Mouse (Mus musculus): ENCODE data around the gene Spsb3. TPM values are rescaled to one million over a fixed set of nuclear protein-coding genes. Genes with fewer than 3 reads are reported as not detected.

The Spsb3 gene
- polyA plus RNA-seq, 1 experiment, result 76.4 TPM

DNA sequence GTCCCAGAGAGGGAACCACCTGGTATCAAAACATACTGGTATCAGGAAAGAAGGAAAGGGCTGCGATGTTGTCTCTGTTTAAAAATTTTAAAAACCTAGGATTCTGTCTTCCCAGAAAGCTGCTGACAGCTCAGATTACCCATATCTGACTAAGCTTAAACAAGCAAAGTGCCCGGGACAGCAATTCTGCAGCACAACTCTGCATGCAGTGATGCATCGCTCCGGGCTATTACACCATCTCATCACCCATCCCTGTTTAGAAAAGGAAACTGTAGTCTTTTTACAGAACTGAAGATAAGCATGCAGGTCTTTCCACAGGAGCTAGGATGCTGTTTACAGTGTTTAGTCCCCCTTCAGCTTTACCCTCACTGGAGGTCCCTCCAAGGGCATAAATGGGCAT lies 48.5 kb downstream of the Spsb3 start:
- no peak for TF ChIP-seq POLR2A (IDR thresholded peaks at IDR 0.05; ENCODE audit: borderline replicate concordance, extremely low read depth, low read depth, low read length)
- no peak for DNase-seq
- no peak overlapping the region for H3K4me3 ChIP-seq (replicated peaks; ENCODE audit: extremely low read depth, low read depth, low read length)
- peaks cover 10% of the 10 kb centered on the region; the same call in 1 of the 2 replicates for H3K4me1 ChIP-seq (ENCODE audit: control insufficient read depth, insufficient read depth, low read length)
- WGBS, result 65% methylated on average over 4 of the region's 4 CpGs

DNA sequence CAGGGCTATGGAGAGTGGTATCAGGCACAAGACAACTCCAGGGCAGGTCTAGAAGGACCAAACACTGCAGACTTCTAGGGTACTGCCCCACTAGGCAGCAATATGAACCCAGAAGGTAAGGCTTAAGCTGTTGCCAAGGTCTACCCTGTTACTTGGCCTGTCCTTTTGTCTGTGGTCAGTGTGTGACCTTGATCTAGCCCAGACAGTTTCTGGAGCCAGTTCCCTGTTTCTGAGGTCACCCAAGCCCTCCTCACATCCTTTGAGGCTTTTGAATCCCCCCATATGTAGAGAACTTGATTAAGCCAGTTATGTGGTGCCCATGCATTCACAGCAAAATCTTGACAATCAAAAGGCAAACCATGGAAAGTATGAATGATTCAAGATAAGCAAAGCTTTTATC lies 49.2 kb downstream of the Spsb3 start:
- peak overlapping the region; percentile 27 for H3K4me3 ChIP-seq (replicated peaks; ENCODE audit: extremely low read depth, low read depth, low read length)
- peaks cover 10% of the 10 kb centered on the region; the same call in 1 of the 2 replicates for H3K4me1 ChIP-seq (ENCODE audit: control insufficient read depth, insufficient read depth, low read length)
- TF ChIP-seq POLR2A (IDR thresholded peaks at IDR 0.05; ENCODE audit: borderline replicate concordance, extremely low read depth, low read depth, low read length) (no peak), CTCF (IDR thresholded peaks at IDR 0.05; ENCODE audit: insufficient read depth, low read length) (no peak)

GRCm38 (mm10) chr17:24936259-24937237 lies 50.1 kb downstream of the Spsb3 start, which contains the start of gene Mapk8ip3:
Gene Mapk8ip3 (minus strand): TSS chr17:24936977.
- WGBS, result under 1% methylated on average over 78 of the region's 78 CpGs
- Histone ChIP-seq H3K4me3 (replicated peaks; ENCODE audit: extremely low read depth, low read depth, low read length) (peak within 1 kb of the TSS; percentile 88), H3K4me1 (ENCODE audit: control insufficient read depth, insufficient read depth, low read length) (peaks cover 10% of the 10 kb centered on the region; the same call in 1 of the 2 replicates)
- DNase-seq, result peak; percentile 97
- peak; percentile 89; the same call in 1 of the 2 replicates for TF ChIP-seq POLR2A (IDR thresholded peaks at IDR 0.05; ENCODE audit: borderline replicate concordance, extremely low read depth, low read depth, low read length)
- no peak for TF ChIP-seq CTCF (IDR thresholded peaks at IDR 0.05; ENCODE audit: insufficient read depth, low read length)

More for the DNA sequence above, 49.2 kb downstream of the Spsb3 start:
- no peak for DNase-seq

GRCm38 (mm10) chr17:24937266-24937665 lies 50.8 kb downstream of the Spsb3 start:
- TF ChIP-seq CTCF (IDR thresholded peaks at IDR 0.05; ENCODE audit: insufficient read depth, low read length), result no peak; the same call in 1 of the 2 replicates
- no peak for TF ChIP-seq POLR2A (IDR thresholded peaks at IDR 0.05; ENCODE audit: borderline replicate concordance, extremely low read depth, low read depth, low read length)
- H3K4me3 ChIP-seq (replicated peaks; ENCODE audit: extremely low read depth, low read depth, low read length), result peak overlapping the region; percentile 88
- H3K4me1 ChIP-seq (ENCODE audit: control insufficient read depth, insufficient read depth, low read length), result peaks cover 10% of the 10 kb centered on the region; the same call in 1 of the 2 replicates
- WGBS, result 41% methylated on average over 6 of the region's 6 CpGs
- no peak for DNase-seq

Other genes with a start within 250 kb of the Spsb3 start
- gene Slc9a3r2, start 236.3 kb upstream of the Spsb3 start, polyA plus RNA-seq (2012; rRNA removed), result 507 and 712 TPM in 2 replicates
- 77.9 and 131 TPM in 2 replicates for gene Npw, start 228.2 kb upstream of the Spsb3 start, polyA plus RNA-seq (2012; rRNA removed)
- gene Zfp598, start 217.0 kb upstream of the Spsb3 start, polyA plus RNA-seq (2012; rRNA removed), result 89.7 and 89.8 TPM in 2 replicates
- 0.46 and 0.62 TPM in 2 replicates for gene Syngr3, start 196.7 kb upstream of the Spsb3 start, polyA plus RNA-seq (2012; rRNA removed)
- 13.7 and 20.3 TPM in 2 replicates for gene Gfer, start 190.5 kb upstream of the Spsb3 start, polyA plus RNA-seq (2012; rRNA removed)
- 13.2 and 14.2 TPM in 2 replicates for gene Noxo1, start 190.4 kb upstream of the Spsb3 start, polyA plus RNA-seq (2012; rRNA removed)
- gene Tbl3, start 179.0 kb upstream of the Spsb3 start, polyA plus RNA-seq (2012; rRNA removed), result 45.4 and 60.7 TPM in 2 replicates
- 0.29 and 0.57 TPM in 2 replicates for gene Rnf151, start 168.6 kb upstream of the Spsb3 start, polyA plus RNA-seq (2012; rRNA removed)
- gene Rps2, start 168.5 kb upstream of the Spsb3 start, polyA plus RNA-seq (2012; rRNA removed), result 1,603 and 2,135 TPM in 2 replicates
- 174 and 218 TPM in 2 replicates for gene Ndufb10, start 162.2 kb upstream of the Spsb3 start, polyA plus RNA-seq (2012; rRNA removed)
- gene Rpl3l, start 158.8 kb upstream of the Spsb3 start, polyA plus RNA-seq (2012; rRNA removed), result 0.26 and 6.4 TPM in 2 replicates
- 84.4 and 103 TPM in 2 replicates for gene Msrb1, start 150.0 kb upstream of the Spsb3 start, polyA plus RNA-seq (2012; rRNA removed)
- 6.4 and 8.9 TPM in 2 replicates for gene Hs3st6, start 133.7 kb upstream of the Spsb3 start, polyA plus RNA-seq (2012; rRNA removed)
- gene Meiob, start 82.4 kb upstream of the Spsb3 start, polyA plus RNA-seq (2012; rRNA removed), result not detected in 2 replicates
- gene Hagh, start 46.5 kb upstream of the Spsb3 start, polyA plus RNA-seq (2012; rRNA removed), result 56.1 and 83.4 TPM in 2 replicates
- 6.4 and 7.8 TPM in 2 replicates for gene Fahd1, start 36.3 kb upstream of the Spsb3 start, polyA plus RNA-seq (2012; rRNA removed)
- gene Igfals, start 20.6 kb upstream of the Spsb3 start, polyA plus RNA-seq (2012; rRNA removed), result 3.0 and 3.9 TPM in 2 replicates
- gene Nubp2, start 294 bp upstream of the Spsb3 start, polyA plus RNA-seq (2012; rRNA removed), result 23.6 and 36.7 TPM in 2 replicates
- 41.1 and 48.0 TPM in 2 replicates for gene Eme2, start 8.4 kb downstream of the Spsb3 start, polyA plus RNA-seq (2012; rRNA removed)
- gene Mrps34, start 8.5 kb downstream of the Spsb3 start, polyA plus RNA-seq (2012; rRNA removed), result 100 and 115 TPM in 2 replicates
- gene Nme3, start 9.9 kb downstream of the Spsb3 start, polyA plus RNA-seq (2012; rRNA removed), result 55.8 and 69.4 TPM in 2 replicates
- gene Mapk8ip3, start 50.3 kb downstream of the Spsb3 start, polyA plus RNA-seq (2012; rRNA removed), result 110 and 119 TPM in 2 replicates
- gene Jpt2, start 74.0 kb downstream of the Spsb3 start, polyA plus RNA-seq (2012; rRNA removed), result 6.1 and 10.2 TPM in 2 replicates
- 16.4 and 18.0 TPM in 2 replicates for gene Cramp1l, start 129.1 kb downstream of the Spsb3 start, polyA plus RNA-seq (2012; rRNA removed)
- 9.1 and 11.1 TPM in 2 replicates for gene Ift140, start 129.4 kb downstream of the Spsb3 start, polyA plus RNA-seq (2012; rRNA removed)
- gene Tmem204, start 196.9 kb downstream of the Spsb3 start, polyA plus RNA-seq (2012; rRNA removed), result 340 and 393 TPM in 2 replicates
- gene Telo2, start 229.3 kb downstream of the Spsb3 start, polyA plus RNA-seq (2012; rRNA removed), result 17.9 and 19.2 TPM in 2 replicates
- not detected in 2 replicates for gene Ptx4, start 234.1 kb downstream of the Spsb3 start, polyA plus RNA-seq (2012; rRNA removed)
- gene Clcn7, start 246.7 kb downstream of the Spsb3 start, polyA plus RNA-seq (2012; rRNA removed), result 35.3 and 44.6 TPM in 2 replicates

All from lung, adult 2 months (tissue).